Mouse (Mus musculus) midbrain, embryonic 10.5 days (tissue): ENCODE measurements around the gene Esyt2. TPM values are rescaled to one million over a fixed set of nuclear protein-coding genes. Genes with fewer than 3 reads are reported as not detected.

ENCODE experiments used
- DNase-seq: peaks from one replicate; pipeline ENCODE4 v3.0.0-alpha.2; 2017; ENCODE audit warnings: low spot score
- H3K27ac ChIP-seq: fragments of 300-500 bp; sonication (generic); replicated peaks from 2 replicates; pipeline ENCODE4 v1.5.1; 2016; ENCODE audit warnings: mild to moderate bottlenecking
- H3K27me3 ChIP-seq: fragments of 300-500 bp; sonication (generic); 2 replicates; pipeline ENCODE4 v1.6.1; 2016; ENCODE audit warnings: low read depth, mild to moderate bottlenecking; ENCODE audit not compliant: poor library complexity, severe bottlenecking
- H3K36me3 ChIP-seq: fragments of 300-500 bp; sonication (generic); 2 replicates; pipeline ENCODE4 v1.6.1; 2016; ENCODE audit warnings: mild to moderate bottlenecking, moderate library complexity
- H3K4me1 ChIP-seq: fragments of 300-500 bp; sonication (generic); 2 replicates; pipeline ENCODE4 v1.6.1; 2016
- H3K4me3 ChIP-seq: fragments of 300-500 bp; sonication (generic); 2 replicates; pipeline ENCODE4 v1.5.1; 2016; ENCODE audit warnings: mild to moderate bottlenecking, moderate library complexity
- H3K9me3 ChIP-seq: fragments of 300-500 bp; sonication (generic); replicated peaks from 2 replicates; pipeline ENCODE4 v1.6.1; 2016; ENCODE audit warnings: mild to moderate bottlenecking
- WGBS: fragments of 180-500 bp; shearing (Covaris S2); methylation state at CpG from one replicate; pipeline ENCODE4 v1.1.7; 2016; 5-methylcytosine and 5-hydroxymethylcytosine counted together
- polyA plus RNA-seq: library from polyadenylated mRNA; unstranded; fragments of >200 nt; fragmentation: Nextera tagmentation; extraction: Ambion mirVana; gene quantifications from 2 replicates; pipeline ENCODE4 v1.2.1, GENCODE M21; 2016

Esyt2 gene
- polyA plus RNA-seq, 1 experiment from 2014 or later, result 13.7 TPM

DNA sequence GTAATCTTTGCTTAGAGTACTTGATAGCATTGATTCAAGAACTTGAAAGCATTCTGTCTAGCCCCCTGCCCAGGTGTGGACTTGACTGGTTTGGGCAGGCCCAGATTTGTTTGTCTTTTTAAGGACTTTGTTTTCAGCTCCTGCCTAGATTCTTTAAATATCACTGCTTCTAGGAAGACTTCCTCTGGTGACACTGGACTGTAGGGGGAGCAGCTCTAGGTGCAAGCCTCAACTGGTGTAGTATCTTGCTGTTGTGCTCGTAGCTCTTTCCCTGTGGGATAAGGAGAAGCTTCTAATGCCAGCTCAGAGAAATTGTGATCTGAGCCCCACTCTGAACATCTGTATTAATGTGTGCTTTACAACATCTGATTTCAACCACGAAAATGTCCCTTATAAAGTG lies 113.3 kb downstream of the Esyt2 start:
- no peak overlapping the region for H3K4me3 ChIP-seq
- peaks cover 10% of the 10 kb centered on the region; the same call in 1 of the 2 replicates for H3K36me3 ChIP-seq
- H3K9me3 ChIP-seq, result no peaks in the 10 kb centered on the region
- no peak overlapping the region for H3K27ac ChIP-seq
- no peak for DNase-seq
- H3K4me1 ChIP-seq, result no peaks in the 10 kb centered on the region
- H3K27me3 ChIP-seq, result no peaks in the 10 kb centered on the region
- WGBS, result 78% methylated on average over 2 of the region's 2 CpGs

GRCm38 (mm10) chr12:116395312-116395711 lies 114.3 kb downstream of the Esyt2 start:
- DNase-seq, result no peak
- Histone ChIP-seq H3K36me3 (peaks cover 16% of the 10 kb centered on the region), H3K27me3 (no peaks in the 10 kb centered on the region), H3K27ac (no peak overlapping the region), H3K9me3 (no peaks in the 10 kb centered on the region; the same call in 1 of the 2 replicates), H3K4me3 (no peak overlapping the region), H3K4me1 (no peaks in the 10 kb centered on the region)
- 89% methylated on average over 2 of the region's 2 CpGs for WGBS

- DNase-seq, result no peak
- Histone ChIP-seq H3K4me1 (no peaks in the 10 kb centered on the region), H3K27me3 (no peaks in the 10 kb centered on the region), H3K27ac (no peak overlapping the region), H3K36me3 (peaks cover 23% of the 10 kb centered on the region), H3K9me3 (no peaks in the 10 kb centered on the region; the same call in 1 of the 2 replicates), H3K4me3 (no peak overlapping the region)
- WGBS, result 79% methylated on average over 2 of the region's 2 CpGs
Observed at GRCm38 (mm10) chr12:116396072-116396695, 115.2 kb downstream of the Esyt2 start.

DNA sequence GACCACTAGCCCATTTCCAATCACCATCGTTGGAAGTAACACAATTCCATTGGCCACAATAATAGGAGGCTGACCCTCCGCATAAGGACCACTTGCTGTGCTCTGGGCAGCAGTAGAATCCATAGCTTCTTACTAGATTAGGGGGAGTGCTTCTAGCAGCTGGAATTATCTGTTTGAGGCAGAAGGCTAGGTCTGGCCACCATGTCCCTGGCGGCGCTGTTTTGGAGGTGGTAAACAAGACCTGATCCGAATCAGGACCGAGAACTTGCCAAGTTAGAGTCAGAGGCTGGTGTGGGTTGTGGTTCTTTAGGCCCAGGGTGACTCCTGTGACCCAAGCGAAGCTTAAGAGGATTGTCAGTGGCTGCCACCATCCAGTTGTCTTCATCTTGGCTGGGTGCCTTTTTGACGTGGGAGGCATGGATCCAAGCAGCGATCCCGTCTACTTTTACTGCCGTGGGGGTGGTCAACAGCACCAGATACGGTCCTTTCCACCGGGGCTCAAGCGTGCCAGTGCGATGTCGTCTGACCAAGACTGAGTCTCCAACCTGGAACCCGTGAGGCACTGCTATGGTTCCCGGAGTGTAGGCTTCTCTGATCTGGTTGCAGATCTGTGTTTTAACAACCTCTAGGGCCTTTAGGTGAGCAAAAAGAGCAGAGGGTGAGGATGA lies 123.2 kb downstream of the Esyt2 start:
- Histone ChIP-seq H3K4me3 (peak overlapping the region; percentile 89), H3K27me3 (no peaks in the 10 kb centered on the region), H3K9me3 (peaks cover 32% of the 10 kb centered on the region), H3K4me1 (peaks cover 29% of the 10 kb centered on the region), H3K36me3 (peaks cover 67% of the 10 kb centered on the region), H3K27ac (peak overlapping the region; percentile 93)
- 96% methylated on average over 18 of the region's 18 CpGs for WGBS
- peak; percentile 15 for DNase-seq

- peaks cover 70% of the 10 kb centered on the region for H3K36me3 ChIP-seq
- DNase-seq, result peak; percentile 99
Observed at GRCm38 (mm10) chr12:116405045-116405835, 124.2 kb downstream of the Esyt2 start, which contains the start of gene Ncapg2. Ncapg2 (plus strand) TSS chr12:116405402.

DNA sequence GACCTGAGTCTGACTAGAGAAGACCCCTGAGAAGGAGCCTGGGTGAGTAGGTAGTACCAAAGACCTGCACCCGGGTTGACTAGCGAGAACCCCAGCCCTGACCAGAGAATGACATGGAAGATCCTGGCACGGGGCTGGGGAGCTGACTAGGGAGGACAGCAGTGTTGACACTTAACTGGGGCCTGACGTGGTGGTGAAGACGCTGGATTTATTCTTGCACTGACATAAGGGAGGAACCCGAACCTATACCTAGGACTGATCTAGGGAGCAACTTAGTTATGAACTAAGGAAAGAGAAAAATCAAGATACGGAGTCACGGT lies 124.8 kb downstream of the Esyt2 start:
- peak overlapping the region; percentile 89 for H3K4me3 ChIP-seq
- peaks cover 72% of the 10 kb centered on the region for H3K36me3 ChIP-seq
- 19% methylated on average over 8 of the region's 8 CpGs for WGBS
- H3K9me3 ChIP-seq, result peaks cover 32% of the 10 kb centered on the region
- H3K4me1 ChIP-seq, result peaks cover 29% of the 10 kb centered on the region
- DNase-seq, result no peak
- peak overlapping the region; percentile 93 for H3K27ac ChIP-seq
- no peaks in the 10 kb centered on the region for H3K27me3 ChIP-seq

More at GRCm38 (mm10) chr12:116405045-116405835, 124.2 kb downstream of the Esyt2 start, which contains the start of gene Ncapg2:
- H3K27ac ChIP-seq, result peak within 1 kb of the TSS; percentile 93
- H3K4me1 ChIP-seq, result peaks cover 29% of the 10 kb centered on the region
- under 1% methylated on average over 72 of the region's 72 CpGs for WGBS
- peak within 1 kb of the TSS; percentile 89 for H3K4me3 ChIP-seq
- H3K27me3 ChIP-seq, result no peaks in the 10 kb centered on the region
- H3K9me3 ChIP-seq, result peaks cover 32% of the 10 kb centered on the region

DNA sequence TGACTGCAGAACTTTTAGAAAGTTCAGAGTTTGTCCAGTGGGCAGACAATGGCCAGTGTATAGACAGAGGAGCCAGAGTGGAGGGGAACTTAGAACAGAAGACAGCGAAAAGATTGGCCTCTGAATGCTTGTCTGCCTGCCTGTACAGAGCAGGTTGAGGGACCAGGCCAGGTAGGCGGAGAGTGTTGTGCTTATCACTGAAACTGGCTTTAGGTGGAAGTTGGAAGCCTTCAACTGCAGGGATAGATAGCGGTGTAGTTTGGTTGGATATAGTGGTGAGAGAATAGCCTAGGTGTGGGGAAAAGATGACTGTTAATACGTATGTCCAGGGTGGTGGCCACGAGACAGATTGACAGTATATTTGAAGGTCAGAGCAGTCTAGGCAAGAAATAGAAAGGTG lies 126.9 kb downstream of the Esyt2 start:
- Histone ChIP-seq H3K9me3 (peaks cover 17% of the 10 kb centered on the region), H3K36me3 (peaks cover 72% of the 10 kb centered on the region), H3K4me1 (peaks cover 29% of the 10 kb centered on the region), H3K4me3 (no peak overlapping the region), H3K27me3 (no peaks in the 10 kb centered on the region), H3K27ac (no peak overlapping the region)
- no peak for DNase-seq
- 93% methylated on average over 5 of the region's 5 CpGs for WGBS

- Histone ChIP-seq H3K36me3 (peaks cover 96% of the 10 kb centered on the region), H3K9me3 (no peaks in the 10 kb centered on the region), H3K4me3 (no peak overlapping the region), H3K27ac (no peak overlapping the region), H3K27me3 (no peaks in the 10 kb centered on the region), H3K4me1 (no peaks in the 10 kb centered on the region)
- DNase-seq, result no peak
- 97% methylated on average over 4 of the region's 4 CpGs for WGBS
Observed at GRCm38 (mm10) chr12:116414941-116415340, 133.9 kb downstream of the Esyt2 start.

- Histone ChIP-seq H3K27me3 (no peaks in the 10 kb centered on the region), H3K36me3 (peaks cover 95% of the 10 kb centered on the region), H3K9me3 (no peaks in the 10 kb centered on the region), H3K27ac (no peak overlapping the region), H3K4me3 (no peak overlapping the region), H3K4me1 (no peaks in the 10 kb centered on the region)
- no peak for DNase-seq
- WGBS, result 95% methylated on average over 1 of the region's 1 CpGs
Observed at GRCm38 (mm10) chr12:116416514-116416913, 135.5 kb downstream of the Esyt2 start.

GRCm38 (mm10) chr12:116421656-116422055 lies 140.7 kb downstream of the Esyt2 start:
- Histone ChIP-seq H3K27ac (no peak overlapping the region), H3K27me3 (no peaks in the 10 kb centered on the region), H3K9me3 (no peaks in the 10 kb centered on the region), H3K36me3 (peaks cover 96% of the 10 kb centered on the region), H3K4me3 (no peak overlapping the region), H3K4me1 (no peaks in the 10 kb centered on the region)
- 97% methylated on average over 2 of the region's 2 CpGs for WGBS
- no peak for DNase-seq

GRCm38 (mm10) chr12:116425392-116425791 lies 144.4 kb downstream of the Esyt2 start:
- Histone ChIP-seq H3K36me3 (peaks cover 97% of the 10 kb centered on the region), H3K27ac (no peak overlapping the region), H3K9me3 (no peaks in the 10 kb centered on the region), H3K4me1 (no peaks in the 10 kb centered on the region), H3K4me3 (no peak overlapping the region), H3K27me3 (no peaks in the 10 kb centered on the region)
- DNase-seq, result no peak
- 90% methylated on average over 2 of the region's 2 CpGs for WGBS

DNA sequence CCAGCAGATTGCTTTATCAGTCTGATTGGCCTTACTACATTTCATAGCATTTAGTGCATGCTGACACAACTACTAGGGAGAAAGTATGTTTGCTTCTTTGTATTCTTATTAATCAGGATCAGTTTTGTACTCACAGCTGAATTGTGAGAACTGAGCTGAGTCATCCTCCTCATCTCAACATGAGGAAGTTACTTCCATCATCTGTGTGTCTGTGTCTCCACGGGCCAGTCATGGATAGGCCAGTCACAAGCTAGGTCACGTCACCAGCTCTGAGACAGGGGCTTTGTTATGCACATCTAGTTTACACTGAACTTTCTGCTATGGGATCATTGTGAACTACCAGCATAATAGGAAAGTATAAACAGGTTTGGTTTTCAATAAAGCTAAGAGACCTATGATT lies 152.7 kb downstream of the Esyt2 start:
- H3K27ac ChIP-seq, result no peak overlapping the region
- H3K9me3 ChIP-seq, result no peaks in the 10 kb centered on the region
- WGBS, result 95% methylated on average over 2 of the region's 2 CpGs
- H3K4me3 ChIP-seq, result no peak overlapping the region
- peaks cover 92% of the 10 kb centered on the region for H3K36me3 ChIP-seq
- no peaks in the 10 kb centered on the region for H3K4me1 ChIP-seq
- DNase-seq, result no peak
- H3K27me3 ChIP-seq, result no peaks in the 10 kb centered on the region

DNA sequence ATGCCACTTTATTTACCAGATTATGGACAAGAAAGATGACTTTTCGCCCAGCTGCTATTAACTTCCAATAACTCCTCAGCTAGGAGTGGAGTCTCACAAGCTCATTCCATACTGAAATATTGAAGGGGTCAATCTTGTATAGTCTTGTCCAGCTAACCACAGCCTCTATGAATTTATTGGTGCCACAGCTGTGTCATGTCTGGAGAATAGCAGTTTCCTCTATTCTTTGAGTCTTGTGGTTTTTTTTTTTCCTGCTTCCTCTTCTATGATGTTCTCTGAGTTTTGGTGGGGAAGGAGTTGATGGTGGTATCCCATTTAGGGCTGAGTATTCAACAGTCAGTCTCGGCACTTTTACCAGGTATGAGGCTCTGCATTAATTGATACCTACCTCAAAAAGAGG lies 154.2 kb downstream of the Esyt2 start:
- 87% methylated on average over 2 of the region's 2 CpGs for WGBS
- H3K36me3 ChIP-seq, result peaks cover 92% of the 10 kb centered on the region
- H3K9me3 ChIP-seq, result no peaks in the 10 kb centered on the region
- no peaks in the 10 kb centered on the region for H3K4me1 ChIP-seq
- no peak overlapping the region for H3K27ac ChIP-seq
- no peak for DNase-seq
- H3K4me3 ChIP-seq, result no peak overlapping the region
- H3K27me3 ChIP-seq, result no peaks in the 10 kb centered on the region
